Mouse (Mus musculus): ENCODE measurements around the gene Zbtb25. TPM values are rescaled to one million over a fixed set of nuclear protein-coding genes. Genes with fewer than 3 reads are reported as not detected.

Gene Zbtb25
- polyA plus RNA-seq (2015; fragmentation: Nextera tagmentation; extraction: Ambion mirVana): 15.9 and 16.5 TPM in 2 replicates

- Histone ChIP-seq H3K27ac (peak within 1 kb of the TSS; percentile 97), H3K36me3 (no peaks in the 10 kb centered on the region), H3K4me2 (replicated peaks) (peak within 1 kb of the TSS; percentile 89), H3K9me3 (no peaks in the 10 kb centered on the region), H3K27me3 (no peaks in the 10 kb centered on the region), H3K9ac (replicated peaks) (peak within 1 kb of the TSS; percentile 95), H3K4me3 (replicated peaks) (peak within 1 kb of the TSS; percentile 90), H3K4me1 (replicated peaks) (peaks cover 40% of the 10 kb centered on the region)
- ATAC-seq: peak; percentile 92
- WGBS: under 1% methylated on average over 82 of the region's 96 CpGs
Observed at GRCm38 (mm10) chr12:76369206-76369977, at the start of gene Zbtb25. Gene Zbtb25 (minus strand): TSS chr12:76369602.

- H3K9me3 ChIP-seq: 0 out of 2 replicates have a peak, but pooled peaks cover 5% of the 10 kb centered on the region
- H3K9ac ChIP-seq (replicated peaks): no peak overlapping the region
- peaks cover 8% of the 10 kb centered on the region for H3K4me1 ChIP-seq (replicated peaks)
- no peaks in the 10 kb centered on the region for H3K36me3 ChIP-seq
- no peak overlapping the region for H3K4me3 ChIP-seq (replicated peaks)
- peaks cover 13% of the 10 kb centered on the region for H3K27me3 ChIP-seq
- no peak overlapping the region for H3K4me2 ChIP-seq (replicated peaks)
- no peak overlapping the region for H3K27ac ChIP-seq
- 89% methylated on average over 5 of the region's 5 CpGs for WGBS
- no peak for ATAC-seq
Observed at GRCm38 (mm10) chr12:76418346-76418745, 48.9 kb upstream of the Zbtb25 start.

- H3K9ac ChIP-seq (replicated peaks): peak within 1 kb of the TSS; percentile 48; the same call in 1 of the 2 replicates
- peaks cover 8% of the 10 kb centered on the region for H3K4me1 ChIP-seq (replicated peaks)
- H3K27me3 ChIP-seq: peaks cover 13% of the 10 kb centered on the region
- peak within 1 kb of the TSS; percentile 40 for H3K4me3 ChIP-seq (replicated peaks)
- peak; percentile 43 for ATAC-seq
- H3K36me3 ChIP-seq: no peaks in the 10 kb centered on the region
- 0 out of 2 replicates have a peak, but pooled peaks cover 5% of the 10 kb centered on the region for H3K9me3 ChIP-seq
- H3K27ac ChIP-seq: no peak within 1 kb of the TSS
- H3K4me2 ChIP-seq (replicated peaks): peak within 1 kb of the TSS; percentile 70
- WGBS: under 1% methylated on average over 36 of the region's 37 CpGs
Observed at GRCm38 (mm10) chr12:76417433-76417854, 48.0 kb upstream of the Zbtb25 start, which contains the start of gene Ppp1r36. Gene Ppp1r36 (plus strand): TSS chr12:76417538.

GRCm38 (mm10) chr12:76415383-76416010 is 46.1 kb upstream of the Zbtb25 start:
- peaks cover 13% of the 10 kb centered on the region for H3K27me3 ChIP-seq
- H3K4me2 ChIP-seq (replicated peaks): no peak overlapping the region
- H3K9ac ChIP-seq (replicated peaks): no peak overlapping the region
- no peaks in the 10 kb centered on the region for H3K36me3 ChIP-seq
- 91% methylated on average over 12 of the region's 12 CpGs for WGBS
- no peak overlapping the region for H3K27ac ChIP-seq
- no peak overlapping the region for H3K4me3 ChIP-seq (replicated peaks)
- ATAC-seq: no peak
- H3K4me1 ChIP-seq (replicated peaks): peaks cover 8% of the 10 kb centered on the region
- 0 out of 2 replicates have a peak, but pooled peaks cover 5% of the 10 kb centered on the region for H3K9me3 ChIP-seq

GRCm38 (mm10) chr12:76409166-76409565 is 39.8 kb upstream of the Zbtb25 start:
- H3K36me3 ChIP-seq: no peaks in the 10 kb centered on the region
- H3K27me3 ChIP-seq: peaks cover 43% of the 10 kb centered on the region
- H3K9ac ChIP-seq (replicated peaks): no peak overlapping the region
- H3K4me3 ChIP-seq (replicated peaks): no peak overlapping the region
- no peaks in the 10 kb centered on the region for H3K9me3 ChIP-seq
- H3K4me2 ChIP-seq (replicated peaks): no peak overlapping the region
- H3K4me1 ChIP-seq (replicated peaks): peaks cover 20% of the 10 kb centered on the region
- no peak overlapping the region for H3K27ac ChIP-seq
- ATAC-seq: no peak
- 78% methylated on average over 4 of the region's 4 CpGs for WGBS

GRCm38 (mm10) chr12:76407184-76407583 is 37.8 kb upstream of the Zbtb25 start:
- Histone ChIP-seq H3K27me3 (peaks cover 53% of the 10 kb centered on the region), H3K27ac (no peak overlapping the region), H3K9me3 (no peaks in the 10 kb centered on the region), H3K4me1 (replicated peaks) (peaks cover 27% of the 10 kb centered on the region), H3K4me3 (replicated peaks) (no peak overlapping the region), H3K9ac (replicated peaks) (no peak overlapping the region), H3K36me3 (no peaks in the 10 kb centered on the region), H3K4me2 (replicated peaks) (no peak overlapping the region)
- 45% methylated on average over 1 of the region's 1 CpGs for WGBS
- no peak for ATAC-seq

- Histone ChIP-seq H3K27ac (no peak overlapping the region), H3K27me3 (peaks cover 59% of the 10 kb centered on the region), H3K9ac (replicated peaks) (no peak overlapping the region), H3K9me3 (no peaks in the 10 kb centered on the region), H3K4me2 (replicated peaks) (peak overlapping the region; percentile 74), H3K4me1 (replicated peaks) (peaks cover 27% of the 10 kb centered on the region), H3K4me3 (replicated peaks) (peak overlapping the region; percentile 58), H3K36me3 (no peaks in the 10 kb centered on the region)
- no peak for ATAC-seq
- WGBS: 3% methylated on average over 23 of the region's 23 CpGs
Observed at GRCm38 (mm10) chr12:76405971-76406370, 36.6 kb upstream of the Zbtb25 start.

- peak overlapping the region; percentile 58 for H3K4me3 ChIP-seq (replicated peaks)
- H3K27me3 ChIP-seq: peaks cover 59% of the 10 kb centered on the region
- ATAC-seq: no peak
- H3K27ac ChIP-seq: no peak overlapping the region
- H3K4me1 ChIP-seq (replicated peaks): peaks cover 27% of the 10 kb centered on the region
- H3K9ac ChIP-seq (replicated peaks): no peak overlapping the region
- no peaks in the 10 kb centered on the region for H3K9me3 ChIP-seq
- WGBS: 3% methylated on average over 64 of the region's 64 CpGs
- no peaks in the 10 kb centered on the region for H3K36me3 ChIP-seq
- H3K4me2 ChIP-seq (replicated peaks): peak overlapping the region; percentile 74
Observed at GRCm38 (mm10) chr12:76405183-76405970, 36.0 kb upstream of the Zbtb25 start.

GRCm38 (mm10) chr12:76404836-76405182 is 35.4 kb upstream of the Zbtb25 start:
- Histone ChIP-seq H3K36me3 (no peaks in the 10 kb centered on the region), H3K4me3 (replicated peaks) (peak overlapping the region; percentile 58), H3K9me3 (no peaks in the 10 kb centered on the region), H3K27ac (no peak overlapping the region), H3K9ac (replicated peaks) (no peak overlapping the region), H3K4me1 (replicated peaks) (peaks cover 27% of the 10 kb centered on the region), H3K4me2 (replicated peaks) (peak overlapping the region; percentile 74), H3K27me3 (peaks cover 59% of the 10 kb centered on the region)
- no peak for ATAC-seq
- 8% methylated on average over 20 of the region's 20 CpGs for WGBS

GRCm38 (mm10) chr12:76403886-76404537 is 34.6 kb upstream of the Zbtb25 start, which contains the start of gene Hspa2:
Gene Hspa2 (plus strand): TSS chr12:76404176.
- peaks cover 59% of the 10 kb centered on the region for H3K27me3 ChIP-seq
- H3K9ac ChIP-seq (replicated peaks): peak within 1 kb of the TSS; percentile 62
- H3K36me3 ChIP-seq: no peaks in the 10 kb centered on the region
- WGBS: under 1% methylated on average over 52 of the region's 54 CpGs
- peaks cover 27% of the 10 kb centered on the region for H3K4me1 ChIP-seq (replicated peaks)
- peak within 1 kb of the TSS; percentile 81 for H3K27ac ChIP-seq
- H3K9me3 ChIP-seq: no peaks in the 10 kb centered on the region
- peak; percentile 98 for ATAC-seq
- peak within 1 kb of the TSS; percentile 58 for H3K4me3 ChIP-seq (replicated peaks)
- peak within 1 kb of the TSS; percentile 74 for H3K4me2 ChIP-seq (replicated peaks)

Measured in midbrain, embryonic 13.5 days (tissue).